Mouse (Mus musculus): ENCODE measurements around the gene Krtap6-1. TPM values are rescaled to one million over a fixed set of nuclear protein-coding genes. Genes with fewer than 3 reads are reported as not detected.
"Not testable (repeated sequence)": the region's sequence is repeated elsewhere in the genome, so short reads cannot be mapped to it uniquely, and the experiment has no call there.

Gene Krtap6-1
- total RNA-seq (2012; rRNA removed) = not detected in 2 replicates
- total RNA-seq (2014; rRNA removed) = not detected in 2 replicates
- not detected in 2 replicates for polyA plus RNA-seq (2012; ENCODE audit: insufficient read length, low read depth)

DNA sequence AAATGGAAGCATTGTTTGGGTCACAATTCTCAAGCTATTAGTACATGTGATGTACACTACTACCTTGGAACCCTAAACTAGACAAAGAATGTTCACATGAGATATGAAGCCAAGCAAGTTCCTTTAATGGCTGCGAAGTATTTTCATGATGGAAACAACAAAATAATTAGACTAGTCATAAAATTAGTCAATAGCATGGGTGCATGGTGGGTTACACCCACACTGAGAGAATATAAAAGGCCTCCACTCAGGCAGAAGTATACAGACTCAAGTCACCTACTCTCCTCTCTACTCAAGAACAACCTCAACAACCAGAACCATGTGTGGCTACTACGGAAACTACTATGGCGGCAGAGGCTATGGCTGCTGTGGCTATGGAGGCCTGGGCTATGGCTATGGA, at the start of gene Krtap6-1:
Gene Krtap6-1 (plus strand): TSS at position 301 of the 400 bp plus-strand sequence.
- H3K79me2 ChIP-seq (replicated peaks; ENCODE audit: control insufficient read depth, extremely low read depth, insufficient read depth, poor library complexity, severe bottlenecking); DNase-seq (ENCODE audit: extremely low read depth); H3K36me3 ChIP-seq (replicated peaks in 1 of 2; ENCODE audit: control insufficient read depth in 1 of 2, insufficient read depth in 1 of 2, low read length in 1 of 2); H3K9ac ChIP-seq (ENCODE audit: insufficient read depth, low read depth); dilution Hi-C loops (cut with MboI; ENCODE audit: extremely low pct_ligation_motif_present, extremely low pct_unique_long_range_greater_than_20kb, low sequenced_read_pairs); H3K27me3 ChIP-seq (replicated peaks); H3K4me3 ChIP-seq (replicated peaks in 1 of 3; ENCODE audit: low read depth in 2 of 3, low read length in 2 of 3, poor library complexity in 1 of 3); in situ Hi-C loops (cut with MboI; ENCODE audit: low pct_ligation_motif_present, low pct_unique_long_range_greater_than_20kb, low sequenced_read_pairs); H3K4me1 ChIP-seq (ENCODE audit: control insufficient read depth in 1 of 2, insufficient read depth in 2 of 2); H3K27ac ChIP-seq (ENCODE audit: insufficient read depth, low read depth); H3K4me2 ChIP-seq (ENCODE audit: insufficient read depth, low read depth, poor library complexity, severe bottlenecking): not testable (repeated sequence)
- peaks cover 42% of the 10 kb centered on the region for H3K9me3 ChIP-seq (replicated peaks; ENCODE audit: low read length)

DNA sequence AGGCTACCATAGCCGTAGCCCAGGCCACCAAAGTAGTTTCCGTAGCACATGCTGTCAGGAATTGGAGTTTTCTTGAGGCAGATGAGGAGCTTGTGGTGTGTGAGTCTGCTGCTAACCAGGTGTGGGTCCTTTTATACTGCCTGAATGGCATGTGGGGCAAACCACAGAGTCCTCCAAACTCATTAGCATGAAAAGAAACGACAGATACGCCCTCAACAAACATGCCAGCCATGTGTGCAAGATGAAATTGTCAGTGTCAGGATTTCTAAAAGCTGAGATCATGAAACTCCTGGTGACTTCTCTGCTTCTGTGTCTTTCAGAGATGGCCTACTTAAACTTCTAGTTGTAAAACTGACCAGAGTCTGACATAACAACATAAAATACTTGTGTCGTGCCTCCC, 20.8 kb upstream of the Krtap6-1 start, which contains the start of gene Krtap22-2:
Gene Krtap22-2 (minus strand): TSS at position 101 of the 400 bp plus-strand sequence.
- Histone ChIP-seq H3K9me3 (replicated peaks; ENCODE audit: low read length) (peaks cover 53% of the 10 kb centered on the region), H3K4me2 (ENCODE audit: insufficient read depth, low read depth, poor library complexity, severe bottlenecking) (no peak within 1 kb of the TSS), H3K4me3 (replicated peaks in 1 of 3; ENCODE audit: low read depth in 2 of 3, low read length in 2 of 3, poor library complexity in 1 of 3) (no peak within 1 kb of the TSS), H3K9ac (ENCODE audit: insufficient read depth, low read depth) (no peak within 1 kb of the TSS), H3K36me3 (replicated peaks in 1 of 2; ENCODE audit: control insufficient read depth in 1 of 2, insufficient read depth in 1 of 2, low read length in 1 of 2) (no peaks in the 10 kb centered on the region), H3K4me1 (ENCODE audit: control insufficient read depth in 1 of 2, insufficient read depth in 2 of 2) (no peaks in the 10 kb centered on the region), H3K27ac (ENCODE audit: insufficient read depth, low read depth) (no peak within 1 kb of the TSS), H3K27me3 (replicated peaks) (no peaks in the 10 kb centered on the region), H3K79me2 (replicated peaks; ENCODE audit: control insufficient read depth, extremely low read depth, insufficient read depth, poor library complexity, severe bottlenecking) (no peaks in the 10 kb centered on the region)
- DNase-seq (ENCODE audit: extremely low read depth) = no peak
- no peak for TF ChIP-seq MYC (IDR thresholded peaks at IDR 0.05; ENCODE audit: low read depth, low read length)
- no peak for TF ChIP-seq KAT2A (IDR thresholded peaks at IDR 0.05; ENCODE audit: insufficient replicate concordance, low read length)
- TF ChIP-seq CHD2 (IDR thresholded peaks at IDR 0.05; ENCODE audit: low read length) = no peak
- no peak for TF ChIP-seq ZKSCAN1 (IDR thresholded peaks at IDR 0.05; ENCODE audit: borderline replicate concordance, low read depth, low read length)
- TF ChIP-seq RAD21 (IDR thresholded peaks at IDR 0.05; ENCODE audit: low read depth, low read length) = no peak
- TF ChIP-seq SMC3 (IDR thresholded peaks at IDR 0.05; ENCODE audit: low read depth, low read length) = no peak
- no peak for TF ChIP-seq NELFE (IDR thresholded peaks at IDR 0.05; ENCODE audit: low read depth, low read length)
- no peak for TF ChIP-seq SIN3A (IDR thresholded peaks at IDR 0.05; ENCODE audit: low read length)
- TF ChIP-seq POLR2AphosphoS2 (IDR thresholded peaks at IDR 0.05; ENCODE audit: low read depth, low read length) = no peak
- no peak for TF ChIP-seq UBTF (IDR thresholded peaks at IDR 0.05; ENCODE audit: low read depth, low read length)
- TF ChIP-seq JUND (conservative IDR thresholded peaks at IDR 0.05; ENCODE audit: low read depth, low read length) = no peak
- no peak for TF ChIP-seq MAFK (IDR thresholded peaks at IDR 0.05; ENCODE audit: insufficient replicate concordance, low read length)
- no peak for TF ChIP-seq ELF1 (IDR thresholded peaks at IDR 0.05; ENCODE audit: low read depth, low read length)
- no peak for TF ChIP-seq ZC3H11A (IDR thresholded peaks at IDR 0.05; ENCODE audit: low read depth, low read length)
- dilution Hi-C loops (cut with MboI; ENCODE audit: extremely low pct_ligation_motif_present, extremely low pct_unique_long_range_greater_than_20kb, low sequenced_read_pairs) = no loop called here
- in situ Hi-C loops (cut with MboI; ENCODE audit: low pct_ligation_motif_present, low pct_unique_long_range_greater_than_20kb, low sequenced_read_pairs) = no loop called here

DNA sequence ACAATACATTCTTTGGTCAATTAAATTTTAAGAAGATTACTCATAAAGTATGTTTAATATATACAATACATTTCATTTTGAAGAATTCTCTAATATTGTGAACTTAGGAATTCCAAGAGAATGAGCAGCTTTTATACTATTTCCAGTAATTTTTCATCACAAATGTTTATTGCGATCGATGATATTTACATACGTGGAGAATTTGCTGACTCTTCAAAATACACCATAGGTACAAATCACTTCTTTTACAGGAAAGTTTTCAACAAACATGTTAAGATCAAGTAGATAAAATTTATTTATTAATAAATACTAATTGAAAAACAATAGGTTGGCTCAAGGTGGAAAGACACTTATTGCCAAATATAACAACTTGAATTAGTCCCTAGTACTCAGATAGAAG, 17.5 kb upstream of the Krtap6-1 start:
- no peaks in the 10 kb centered on the region for H3K36me3 ChIP-seq (replicated peaks in 1 of 2; ENCODE audit: control insufficient read depth in 1 of 2, insufficient read depth in 1 of 2, low read length in 1 of 2)
- H3K4me3 ChIP-seq (replicated peaks in 1 of 3; ENCODE audit: low read depth in 2 of 3, low read length in 2 of 3, poor library complexity in 1 of 3) = no peak overlapping the region
- H3K79me2 ChIP-seq (replicated peaks; ENCODE audit: control insufficient read depth, extremely low read depth, insufficient read depth, poor library complexity, severe bottlenecking) = no peaks in the 10 kb centered on the region
- H3K9ac ChIP-seq (ENCODE audit: insufficient read depth, low read depth) = no peak overlapping the region
- H3K27me3 ChIP-seq (replicated peaks) = no peaks in the 10 kb centered on the region
- dilution Hi-C loops (cut with MboI; ENCODE audit: extremely low pct_ligation_motif_present, extremely low pct_unique_long_range_greater_than_20kb, low sequenced_read_pairs) (no loop called here), in situ Hi-C loops (cut with MboI; ENCODE audit: low pct_ligation_motif_present, low pct_unique_long_range_greater_than_20kb, low sequenced_read_pairs) (no loop called here)
- no peak overlapping the region for H3K27ac ChIP-seq (ENCODE audit: insufficient read depth, low read depth)
- no peak overlapping the region for H3K4me2 ChIP-seq (ENCODE audit: insufficient read depth, low read depth, poor library complexity, severe bottlenecking)
- TF ChIP-seq MAFK (IDR thresholded peaks at IDR 0.05; ENCODE audit: insufficient replicate concordance, low read length) = peak; percentile 67; the same call in 1 of the 2 replicates
- no peak for TF ChIP-seq ELF1 (IDR thresholded peaks at IDR 0.05; ENCODE audit: low read depth, low read length)
- no peak for TF ChIP-seq POLR2A (IDR thresholded peaks at IDR 0.05; ENCODE audit: low read depth, low read length)
- peaks cover 49% of the 10 kb centered on the region for H3K9me3 ChIP-seq (replicated peaks; ENCODE audit: low read length)
- H3K4me1 ChIP-seq (ENCODE audit: control insufficient read depth in 1 of 2, insufficient read depth in 2 of 2) = no peaks in the 10 kb centered on the region
- no peak for DNase-seq (ENCODE audit: extremely low read depth)

DNA sequence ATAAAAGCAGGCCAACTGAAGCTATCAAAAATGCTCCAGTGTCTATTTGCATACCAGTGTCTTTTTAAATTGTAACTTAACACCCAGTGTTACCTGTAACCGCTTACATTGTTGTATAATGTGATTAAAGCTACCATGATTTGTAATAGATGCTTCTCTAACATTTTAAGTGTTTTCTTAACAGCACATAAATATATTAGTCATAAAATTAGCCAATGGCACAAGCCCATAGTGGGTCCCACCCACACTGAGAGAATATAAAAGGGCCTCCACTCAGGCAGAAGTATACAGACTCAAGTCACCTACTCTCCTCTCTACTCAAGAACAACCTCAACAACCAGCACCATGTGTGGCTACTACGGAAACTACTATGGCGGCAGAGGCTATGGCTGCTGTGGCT, 16.5 kb upstream of the Krtap6-1 start, which contains the start of gene Gm10229:
Gene Gm10229 (plus strand): TSS at position 301 of the 400 bp plus-strand sequence.
- H3K79me2 ChIP-seq (replicated peaks; ENCODE audit: control insufficient read depth, extremely low read depth, insufficient read depth, poor library complexity, severe bottlenecking); dilution Hi-C loops (cut with MboI; ENCODE audit: extremely low pct_ligation_motif_present, extremely low pct_unique_long_range_greater_than_20kb, low sequenced_read_pairs); H3K4me2 ChIP-seq (ENCODE audit: insufficient read depth, low read depth, poor library complexity, severe bottlenecking); H3K4me1 ChIP-seq (ENCODE audit: control insufficient read depth in 1 of 2, insufficient read depth in 2 of 2); H3K27ac ChIP-seq (ENCODE audit: insufficient read depth, low read depth); H3K36me3 ChIP-seq (replicated peaks in 1 of 2; ENCODE audit: control insufficient read depth in 1 of 2, insufficient read depth in 1 of 2, low read length in 1 of 2); H3K9ac ChIP-seq (ENCODE audit: insufficient read depth, low read depth); DNase-seq (ENCODE audit: extremely low read depth); H3K27me3 ChIP-seq (replicated peaks); H3K4me3 ChIP-seq (replicated peaks in 1 of 3; ENCODE audit: low read depth in 2 of 3, low read length in 2 of 3, poor library complexity in 1 of 3); in situ Hi-C loops (cut with MboI; ENCODE audit: low pct_ligation_motif_present, low pct_unique_long_range_greater_than_20kb, low sequenced_read_pairs): not testable (repeated sequence)
- peaks cover 50% of the 10 kb centered on the region for H3K9me3 ChIP-seq (replicated peaks; ENCODE audit: low read length)
